Mouse (Mus musculus): ENCODE data around the gene E130218I03Rik. TPM values are rescaled to one million over a fixed set of nuclear protein-coding genes. Genes with fewer than 3 reads are reported as not detected.

The E130218I03Rik gene
- not detected in 2 replicates for total RNA-seq (2017)

GRCm38 (mm10) chr4:134243516-134244250 lies at the start of gene E130218I03Rik:
TSS of gene E130218I03Rik (plus strand) at chr4:134243662.
- ATAC-seq (replicated peaks in 1 of 2; ENCODE audit: insufficient read depth in 1 of 2, low FRiP score in 2 of 2, low TSS enrichment in 1 of 2, low read depth in 1 of 2, poor library complexity in 2 of 2, severe bottlenecking in 2 of 2): no peak

DNA sequence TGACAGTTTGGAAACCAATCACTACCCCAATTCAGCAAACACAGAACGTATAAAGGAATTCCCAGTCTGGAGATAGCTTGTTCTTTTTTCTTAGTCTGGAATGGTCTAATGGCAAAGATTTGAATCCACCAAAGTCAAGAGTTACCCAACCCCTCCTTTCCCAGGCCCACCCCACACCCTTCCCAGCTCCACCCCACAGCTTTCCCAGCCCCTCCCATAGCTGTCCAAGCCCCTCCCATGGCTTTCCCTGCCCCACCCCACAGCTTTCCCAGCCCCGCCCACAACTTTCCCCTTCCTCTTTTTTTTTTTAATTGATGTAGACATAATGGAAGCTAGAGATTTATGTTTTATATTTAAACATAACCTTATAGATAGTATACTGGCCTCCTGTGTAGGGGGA lies 44.1 kb upstream of the E130218I03Rik start:
- ATAC-seq (replicated peaks in 1 of 2; ENCODE audit: insufficient read depth in 1 of 2, low FRiP score in 2 of 2, low TSS enrichment in 1 of 2, low read depth in 1 of 2, poor library complexity in 2 of 2, severe bottlenecking in 2 of 2): no peak

DNA sequence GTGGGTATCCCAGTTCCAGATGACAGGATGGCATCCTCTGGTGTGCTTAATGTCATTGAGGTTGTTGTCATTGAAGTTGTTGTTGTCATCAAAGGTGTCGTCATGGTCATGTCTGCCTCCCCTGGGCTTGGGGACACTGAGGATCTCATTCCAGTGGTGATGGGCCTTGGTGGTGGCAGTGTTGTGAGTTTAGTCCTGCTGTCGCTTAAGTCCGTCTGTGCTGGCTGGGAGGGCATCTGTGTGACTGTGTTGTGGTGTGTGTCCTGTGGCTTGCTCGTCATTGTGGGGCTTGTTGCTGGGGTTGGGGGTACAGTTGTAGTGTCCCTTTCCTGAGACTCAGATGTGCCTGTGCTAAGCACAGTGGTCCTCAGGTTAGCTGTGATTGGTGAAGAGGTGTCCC lies 40.6 kb upstream of the E130218I03Rik start, which contains the start of gene Gm7534:
Gene Gm7534, minus strand, starts transcription at position 101 of the 400 bp plus-strand sequence.
- ATAC-seq (replicated peaks in 1 of 2; ENCODE audit: insufficient read depth in 1 of 2, low FRiP score in 2 of 2, low TSS enrichment in 1 of 2, low read depth in 1 of 2, poor library complexity in 2 of 2, severe bottlenecking in 2 of 2): no peak

- ATAC-seq (replicated peaks in 1 of 2; ENCODE audit: insufficient read depth in 1 of 2, low FRiP score in 2 of 2, low TSS enrichment in 1 of 2, low read depth in 1 of 2, poor library complexity in 2 of 2, severe bottlenecking in 2 of 2): 0 out of 4 replicates have a peak, but pooled peaks of 1 of the 2 experiments have one; percentile 12
Measured at GRCm38 (mm10) chr4:134203340-134203896, 40.0 kb upstream of the E130218I03Rik start.

- no peak for ATAC-seq (replicated peaks in 1 of 2; ENCODE audit: insufficient read depth in 1 of 2, low FRiP score in 2 of 2, low TSS enrichment in 1 of 2, low read depth in 1 of 2, poor library complexity in 2 of 2, severe bottlenecking in 2 of 2)
Measured at GRCm38 (mm10) chr4:134206488-134207053, 36.9 kb upstream of the E130218I03Rik start.

GRCm38 (mm10) chr4:134222793-134223600 lies 20.5 kb upstream of the E130218I03Rik start:
- no peak for ATAC-seq (replicated peaks in 1 of 2; ENCODE audit: insufficient read depth in 1 of 2, low FRiP score in 2 of 2, low TSS enrichment in 1 of 2, low read depth in 1 of 2, poor library complexity in 2 of 2, severe bottlenecking in 2 of 2)

DNA sequence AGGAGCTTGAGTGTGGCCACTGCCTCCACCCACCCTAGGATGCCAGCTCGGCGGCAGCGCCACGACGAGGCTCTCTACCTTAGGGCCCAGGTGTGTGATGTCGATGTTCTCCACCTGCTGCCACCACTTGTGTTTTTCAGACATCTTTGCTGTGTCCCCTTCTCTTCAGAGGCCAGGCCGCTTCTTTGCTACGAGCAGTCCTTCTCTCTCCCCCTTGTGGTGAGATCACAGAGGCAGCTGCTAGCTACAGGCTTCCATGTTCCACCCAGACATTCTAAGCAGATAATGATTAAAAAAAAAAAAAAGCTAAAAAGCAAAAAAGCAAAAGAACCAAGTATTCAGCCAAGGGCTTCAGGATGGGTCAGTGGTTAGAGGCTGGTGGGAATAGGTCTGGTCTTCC lies 16.3 kb upstream of the E130218I03Rik start, which contains the start of gene Catsper4:
Gene Catsper4, minus strand, starts transcription at position 190 of the 400 bp plus-strand sequence.
- no peak for ATAC-seq (replicated peaks in 1 of 2; ENCODE audit: insufficient read depth in 1 of 2, low FRiP score in 2 of 2, low TSS enrichment in 1 of 2, low read depth in 1 of 2, poor library complexity in 2 of 2, severe bottlenecking in 2 of 2)

- ATAC-seq (replicated peaks in 1 of 2; ENCODE audit: insufficient read depth in 1 of 2, low FRiP score in 2 of 2, low TSS enrichment in 1 of 2, low read depth in 1 of 2, poor library complexity in 2 of 2, severe bottlenecking in 2 of 2): no peak
Measured at GRCm38 (mm10) chr4:134230431-134230830, 13.0 kb upstream of the E130218I03Rik start.

DNA sequence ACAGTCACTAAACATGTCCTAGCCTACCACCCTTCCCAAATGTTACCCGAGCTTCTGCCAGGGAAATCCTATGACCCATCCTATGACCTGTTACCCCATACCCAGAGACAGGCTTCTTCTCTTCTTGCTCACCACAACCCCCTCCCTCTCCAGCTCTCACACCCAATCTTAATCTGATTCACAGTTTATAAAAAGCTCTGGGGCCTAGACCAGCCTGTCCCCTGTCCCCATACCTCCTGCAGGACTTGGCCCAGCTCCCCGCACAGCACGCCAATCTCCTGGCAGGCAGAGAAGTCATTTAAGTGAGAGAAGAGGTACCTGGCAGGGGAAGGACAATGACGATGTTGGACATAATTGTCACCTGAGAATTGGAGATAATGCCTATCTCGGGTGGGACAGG lies 8.6 kb upstream of the E130218I03Rik start:
- ATAC-seq (replicated peaks in 1 of 2; ENCODE audit: insufficient read depth in 1 of 2, low FRiP score in 2 of 2, low TSS enrichment in 1 of 2, low read depth in 1 of 2, poor library complexity in 2 of 2, severe bottlenecking in 2 of 2): no peak

GRCm38 (mm10) chr4:134237582-134238278 lies 5.7 kb upstream of the E130218I03Rik start:
- no peak for ATAC-seq (replicated peaks in 1 of 2; ENCODE audit: insufficient read depth in 1 of 2, low FRiP score in 2 of 2, low TSS enrichment in 1 of 2, low read depth in 1 of 2, poor library complexity in 2 of 2, severe bottlenecking in 2 of 2)

GRCm38 (mm10) chr4:134238279-134238651 lies 5.2 kb upstream of the E130218I03Rik start, which contains the start of gene Cnksr1:
TSS of gene Cnksr1 (minus strand) at chr4:134238399.
- ATAC-seq (replicated peaks in 1 of 2; ENCODE audit: insufficient read depth in 1 of 2, low FRiP score in 2 of 2, low TSS enrichment in 1 of 2, low read depth in 1 of 2, poor library complexity in 2 of 2, severe bottlenecking in 2 of 2): peak in 1 of 2 experiments; percentile 10; a peak in 1 of 4 replicates

- ATAC-seq (replicated peaks in 1 of 2; ENCODE audit: insufficient read depth in 1 of 2, low FRiP score in 2 of 2, low TSS enrichment in 1 of 2, low read depth in 1 of 2, poor library complexity in 2 of 2, severe bottlenecking in 2 of 2): no peak
Measured at GRCm38 (mm10) chr4:134238686-134239085, 4.8 kb upstream of the E130218I03Rik start.

DNA sequence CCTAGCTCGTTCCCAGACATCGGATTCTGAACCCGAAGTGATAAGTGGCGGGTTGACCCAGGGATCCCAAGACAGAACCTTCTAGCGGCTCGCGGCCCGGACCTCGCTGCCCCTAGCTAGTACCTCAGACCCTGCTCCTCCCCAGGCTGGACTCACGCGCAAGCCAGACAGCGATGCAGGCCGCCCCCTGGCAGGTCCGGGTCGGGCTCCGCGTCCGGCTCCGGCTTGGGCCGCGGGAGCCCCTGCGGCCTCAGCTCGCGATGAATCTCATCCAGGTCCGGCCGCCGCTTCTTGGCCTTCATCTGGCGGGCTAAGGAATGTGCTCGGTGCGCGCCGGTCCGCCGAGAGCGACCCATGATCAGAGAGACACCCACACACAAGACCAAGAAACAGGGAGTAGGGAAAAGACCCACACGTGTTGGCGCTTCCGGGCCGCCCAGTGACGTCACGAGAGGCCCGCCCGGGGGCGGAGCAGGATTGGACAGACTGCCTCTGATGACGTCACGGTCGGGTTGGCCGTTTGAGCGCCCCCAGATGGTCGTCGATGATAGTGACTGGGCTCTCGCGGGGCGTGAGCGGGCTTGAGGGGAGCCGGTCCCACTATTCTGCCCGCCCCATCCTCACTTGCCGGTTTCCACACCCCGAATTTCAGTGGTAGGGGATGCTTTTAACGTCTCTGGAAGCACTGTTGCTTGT lies 1.8 kb downstream of the E130218I03Rik start, which contains the start of gene Zfp593:
Gene Zfp593, minus strand, starts transcription at position 445 of the 696 bp plus-strand sequence.
- ATAC-seq (replicated peaks in 1 of 2; ENCODE audit: insufficient read depth in 1 of 2, low FRiP score in 2 of 2, low TSS enrichment in 1 of 2, low read depth in 1 of 2, poor library complexity in 2 of 2, severe bottlenecking in 2 of 2): peak; percentile 75 to 78

- no peak for ATAC-seq (replicated peaks in 1 of 2; ENCODE audit: insufficient read depth in 1 of 2, low FRiP score in 2 of 2, low TSS enrichment in 1 of 2, low read depth in 1 of 2, poor library complexity in 2 of 2, severe bottlenecking in 2 of 2)
Measured at GRCm38 (mm10) chr4:134246256-134246655, 2.8 kb downstream of the E130218I03Rik start.

GRCm38 (mm10) chr4:134246719-134247258 lies 3.3 kb downstream of the E130218I03Rik start, which contains the start of gene Gm30191:
TSS of gene Gm30191 (plus strand) at chr4:134246935.
- ATAC-seq (replicated peaks in 1 of 2; ENCODE audit: insufficient read depth in 1 of 2, low FRiP score in 2 of 2, low TSS enrichment in 1 of 2, low read depth in 1 of 2, poor library complexity in 2 of 2, severe bottlenecking in 2 of 2): no peak

DNA sequence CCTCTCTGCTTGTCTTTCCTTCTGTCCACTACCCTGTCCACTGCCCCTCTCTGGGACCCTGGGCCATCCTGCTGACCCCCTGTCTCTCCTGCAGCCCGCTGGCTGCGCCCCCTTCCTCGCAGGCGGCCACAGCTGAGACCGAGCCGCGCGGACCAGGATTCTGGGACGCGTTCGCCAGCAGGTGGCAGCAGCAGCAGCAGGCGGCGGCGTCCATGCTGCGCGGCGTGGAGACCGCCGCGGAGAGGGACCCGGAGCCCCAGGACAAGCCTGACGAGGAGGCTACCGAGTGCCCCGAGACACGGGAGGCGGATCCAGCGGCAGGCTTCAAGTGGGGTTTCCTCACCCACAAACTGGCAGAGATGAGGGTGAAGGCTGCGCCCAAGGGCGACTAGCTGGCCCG lies 6.2 kb downstream of the E130218I03Rik start:
- peak; percentile 15 to 24; a peak in 1 of 4 replicates for ATAC-seq (replicated peaks in 1 of 2; ENCODE audit: insufficient read depth in 1 of 2, low FRiP score in 2 of 2, low TSS enrichment in 1 of 2, low read depth in 1 of 2, poor library complexity in 2 of 2, severe bottlenecking in 2 of 2)

Measured in hematopoietic stem cell, adult 5-6 weeks (primary cell).